Mouse (Mus musculus) embryonic facial prominence, embryonic 13.5 days (tissue): ENCODE data around the gene Rnf224. TPM values are rescaled to one million over a fixed set of nuclear protein-coding genes. Genes with fewer than 3 reads are reported as not detected.

Experiments used
- ATAC-seq: fragments of 200-750 bp; cut with Nextera tagmentation; 2 replicates; pipeline ENCODE4 v1.8.0; 2017; ENCODE audit warnings: low read depth; ENCODE audit not compliant: insufficient number of reproducible peaks, insufficient read depth, low FRiP score, low TSS enrichment
- H3K27ac ChIP-seq: fragments of 300-500 bp; sonication (generic); 2 replicates; pipeline ENCODE4 v1.5.1; 2015; ENCODE audit warnings: moderate library complexity, mild to moderate bottlenecking, inconsistent platforms
- H3K27me3 ChIP-seq: fragments of 300-500 bp; sonication (generic); 2 replicates; pipeline ENCODE4 v1.6.1; 2015; ENCODE audit warnings: mild to moderate bottlenecking, inconsistent platforms
- H3K36me3 ChIP-seq: fragments of 300-500 bp; sonication (generic); 2 replicates; pipeline ENCODE4 v1.6.1; 2015; ENCODE audit warnings: mild to moderate bottlenecking, inconsistent platforms
- H3K4me1 ChIP-seq: fragments of 300-500 bp; sonication (generic); 2 replicates; pipeline ENCODE4 v1.6.1; 2015; ENCODE audit warnings: inconsistent platforms
- H3K4me2 ChIP-seq: fragments of 300-500 bp; sonication (generic); 2 replicates; pipeline ENCODE4 v1.6.1; 2015; ENCODE audit warnings: moderate library complexity, mild to moderate bottlenecking, inconsistent platforms
- H3K4me3 ChIP-seq: fragments of 300-500 bp; sonication (generic); 2 replicates; pipeline ENCODE4 v1.5.1; 2015; ENCODE audit warnings: mild to moderate bottlenecking, inconsistent platforms
- H3K9ac ChIP-seq: fragments of 300-500 bp; sonication (generic); 2 replicates; pipeline ENCODE4 v1.6.1; 2015; ENCODE audit warnings: mild to moderate bottlenecking, inconsistent platforms
- H3K9me3 ChIP-seq: fragments of 300-500 bp; sonication (generic); 2 replicates; pipeline ENCODE4 v1.6.1; 2016; ENCODE audit warnings: inconsistent platforms
- WGBS: fragments of 180-500 bp; shearing (Covaris S2); methylation state at CpG from one replicate; pipeline ENCODE4 v1.1.7; 2015; ENCODE audit warnings: mixed read lengths; 5-methylcytosine and 5-hydroxymethylcytosine counted together
- polyA plus RNA-seq: library from polyadenylated mRNA; unstranded; fragments of >200 nt; fragmentation: Nextera tagmentation; extraction: Ambion mirVana; gene quantifications from 2 replicates; pipeline ENCODE4 v1.2.1, GENCODE M21; 2015

The Rnf224 gene
- polyA plus RNA-seq, 1 experiment from 2014 or later, result not detected

DNA sequence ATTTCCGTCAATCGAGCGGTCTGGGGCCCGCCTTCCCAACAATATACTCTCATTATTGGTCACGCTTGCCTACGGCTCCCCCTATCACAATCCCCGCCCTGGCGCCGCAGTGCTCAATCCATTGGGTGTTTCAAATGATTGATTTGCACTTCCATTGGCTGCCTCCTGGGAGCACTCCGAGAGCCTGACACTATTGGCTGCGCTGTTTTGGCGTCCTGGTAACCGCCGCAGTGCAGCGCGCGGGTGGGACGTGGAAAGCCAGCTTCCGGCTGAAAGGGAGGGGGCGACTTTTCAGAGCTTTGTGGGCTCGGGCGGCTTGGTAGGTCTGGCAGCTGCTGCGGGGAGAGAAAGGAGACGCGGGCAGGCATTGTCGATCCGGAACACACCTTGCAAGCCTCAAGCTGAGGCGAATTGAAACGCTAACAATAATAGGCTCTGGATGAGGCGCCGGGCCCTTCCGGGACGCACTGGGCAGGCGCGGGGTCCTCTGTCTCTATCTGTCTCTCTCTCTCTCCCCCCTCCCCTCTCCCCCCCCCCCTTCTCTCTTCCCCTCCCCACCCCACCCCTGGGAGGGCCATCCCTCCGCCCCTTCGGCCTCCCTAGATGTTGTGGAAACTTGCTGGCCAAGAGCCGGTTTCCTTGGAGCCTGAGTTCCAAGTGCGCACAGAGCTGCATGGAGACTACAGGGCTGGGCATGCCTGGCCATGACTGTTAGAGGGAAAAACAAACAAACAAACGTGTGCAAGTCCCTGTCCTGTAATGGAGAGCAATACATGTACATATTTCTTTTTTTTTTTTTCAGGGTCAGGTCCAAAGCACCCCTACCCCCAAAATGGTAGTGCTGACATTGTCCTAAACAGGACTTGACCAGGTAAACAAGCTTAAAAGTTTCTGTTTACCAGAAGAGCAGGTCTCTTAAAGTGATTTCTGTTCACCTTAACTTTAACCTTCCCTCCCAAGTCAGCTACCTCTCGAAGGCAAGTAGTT lies 11.5 kb downstream of the Rnf224 start:
- Histone ChIP-seq H3K4me1 (peaks cover 25% of the 10 kb centered on the region), H3K9ac (peak overlapping the region; percentile 76), H3K36me3 (peaks cover 9% of the 10 kb centered on the region), H3K9me3 (no peaks in the 10 kb centered on the region), H3K27me3 (no peaks in the 10 kb centered on the region), H3K27ac (peak overlapping the region; percentile 99), H3K4me3 (peak overlapping the region; percentile 88), H3K4me2 (peak overlapping the region; percentile 56)
- WGBS, result 2% methylated on average over 41 of the region's 41 CpGs
- ATAC-seq, result peak; percentile 97

DNA sequence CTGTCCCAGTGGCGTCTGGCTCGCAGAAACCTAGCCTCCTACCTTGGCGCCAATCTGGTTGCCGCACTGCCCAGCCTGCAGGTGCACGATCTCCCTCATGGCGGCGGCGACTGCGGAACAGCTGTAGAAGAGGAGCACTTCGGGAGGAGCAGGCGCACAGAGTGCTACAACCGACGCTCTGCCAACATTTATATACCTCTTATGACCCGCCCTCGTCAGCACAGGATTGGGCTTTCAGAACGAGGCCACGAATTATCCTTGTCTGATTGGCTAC lies 12.2 kb downstream of the Rnf224 start, which contains the start of gene Tubb4b:
Tubb4b (minus strand) TSS at position 211 of the 274 bp plus-strand sequence.
- H3K9ac ChIP-seq, result peak within 1 kb of the TSS; percentile 87
- no peak for ATAC-seq
- H3K27ac ChIP-seq, result peak within 1 kb of the TSS; percentile 99
- H3K36me3 ChIP-seq, result peaks cover 9% of the 10 kb centered on the region
- H3K4me1 ChIP-seq, result peaks cover 25% of the 10 kb centered on the region
- H3K4me3 ChIP-seq, result peak within 1 kb of the TSS; percentile 88
- H3K27me3 ChIP-seq, result no peaks in the 10 kb centered on the region
- under 1% methylated on average over 17 of the region's 17 CpGs for WGBS
- peak within 1 kb of the TSS; percentile 97 for H3K4me2 ChIP-seq
- no peaks in the 10 kb centered on the region for H3K9me3 ChIP-seq

DNA sequence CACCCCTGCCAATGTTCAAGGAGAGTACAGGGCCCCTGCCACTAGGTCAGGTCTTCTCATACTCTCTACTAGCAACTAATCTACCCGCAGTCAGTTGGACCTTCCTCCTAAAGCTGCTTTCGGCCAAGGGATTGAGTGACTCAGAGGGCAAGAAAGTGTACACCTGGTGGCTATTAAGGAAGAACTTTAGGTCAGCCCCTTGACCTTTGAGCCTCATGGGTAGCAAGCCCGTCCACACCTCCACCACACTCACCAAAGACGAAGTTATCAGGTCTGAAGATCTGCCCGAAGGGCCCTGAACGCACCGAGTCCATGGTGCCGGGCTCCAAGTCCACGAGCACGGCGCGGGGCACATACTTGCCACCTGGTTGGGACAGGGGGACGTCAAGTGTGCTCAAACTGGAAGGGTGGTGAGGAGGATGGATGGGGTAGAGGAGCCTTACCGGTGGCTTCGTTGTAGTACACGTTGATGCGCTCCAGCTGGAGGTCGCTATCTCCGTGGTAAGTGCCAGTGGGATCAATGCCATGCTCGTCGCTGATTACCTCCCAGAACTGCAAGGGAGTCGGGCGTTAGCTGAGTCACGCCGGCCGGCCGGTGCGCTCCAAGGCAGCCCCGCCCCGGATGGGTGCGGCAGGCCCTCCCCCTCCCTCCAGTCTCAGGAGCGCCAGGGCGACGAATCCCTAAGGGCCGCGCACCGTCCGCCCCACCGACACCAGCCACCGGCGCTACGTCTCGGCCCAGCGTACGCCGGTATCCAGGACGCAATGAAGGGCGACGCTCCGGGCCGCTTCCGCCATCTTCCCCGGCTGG lies 12.7 kb downstream of the Rnf224 start:
- Histone ChIP-seq H3K9ac (peak overlapping the region; percentile 87), H3K4me1 (peaks cover 24% of the 10 kb centered on the region), H3K36me3 (peaks cover 9% of the 10 kb centered on the region), H3K27me3 (no peaks in the 10 kb centered on the region), H3K4me2 (peak overlapping the region; percentile 97), H3K4me3 (peak overlapping the region; percentile 88), H3K27ac (peak overlapping the region; percentile 91), H3K9me3 (no peaks in the 10 kb centered on the region)
- ATAC-seq, result peak; percentile 5; the same call in 1 of the 2 replicates
- WGBS, result under 1% methylated on average over 46 of the region's 53 CpGs

DNA sequence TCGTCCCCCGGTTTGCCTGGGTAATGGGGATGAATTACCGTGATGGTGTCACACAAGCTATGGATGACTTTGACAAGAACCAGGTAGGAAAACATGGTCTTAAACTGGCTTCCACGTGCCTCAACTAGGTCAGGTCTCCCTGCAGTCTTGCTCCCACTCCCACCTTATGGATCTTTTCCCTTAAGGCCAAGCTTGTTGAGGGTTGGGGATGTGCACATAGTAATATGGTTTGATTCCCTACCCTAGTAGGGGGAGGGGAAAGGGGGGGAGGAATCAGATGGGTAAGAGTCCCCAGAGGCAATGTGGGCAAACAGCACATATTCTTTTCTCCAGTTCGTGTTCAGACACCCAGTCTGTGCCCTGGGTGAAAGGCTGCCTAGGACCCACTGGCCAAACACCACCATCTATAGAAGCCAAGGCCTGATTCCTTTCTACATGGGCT lies 15.2 kb downstream of the Rnf224 start:
- Histone ChIP-seq H3K9me3 (no peaks in the 10 kb centered on the region), H3K4me1 (peaks cover 14% of the 10 kb centered on the region), H3K4me3 (no peak overlapping the region), H3K27ac (no peak overlapping the region), H3K4me2 (no peak overlapping the region), H3K9ac (no peak overlapping the region), H3K36me3 (peaks cover 9% of the 10 kb centered on the region), H3K27me3 (no peaks in the 10 kb centered on the region)
- no peak for ATAC-seq
- 71% methylated on average over 5 of the region's 5 CpGs for WGBS

DNA sequence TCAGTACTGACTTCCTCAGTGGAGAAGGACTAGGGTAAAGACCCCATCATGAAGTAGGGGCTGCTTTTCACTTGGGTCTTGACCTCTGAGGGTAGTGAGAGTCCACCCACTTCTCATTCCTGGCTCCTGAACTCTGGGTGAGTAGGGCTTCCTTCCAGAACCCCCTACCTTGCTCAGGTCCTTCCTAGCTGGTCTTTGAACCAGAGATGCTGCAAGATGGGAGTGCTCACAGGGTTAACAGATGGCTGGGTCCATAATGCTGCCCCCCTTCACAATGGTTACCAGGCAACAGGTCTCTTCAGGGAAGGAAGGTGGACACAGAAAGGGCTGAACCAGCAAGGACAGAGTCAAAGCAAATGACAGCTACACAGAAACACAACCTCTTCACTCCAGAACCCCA lies 18.1 kb downstream of the Rnf224 start, which contains the start of gene Fam166a:
Fam166a (plus strand) TSS at position 301 of the 400 bp plus-strand sequence.
- peaks cover 9% of the 10 kb centered on the region for H3K36me3 ChIP-seq
- no peak within 1 kb of the TSS for H3K4me2 ChIP-seq
- ATAC-seq, result no peak
- no peaks in the 10 kb centered on the region for H3K9me3 ChIP-seq
- no peak within 1 kb of the TSS for H3K9ac ChIP-seq
- H3K4me1 ChIP-seq, result peaks cover 4% of the 10 kb centered on the region
- no peaks in the 10 kb centered on the region; the same call in 1 of the 2 replicates for H3K27me3 ChIP-seq
- no peak within 1 kb of the TSS for H3K27ac ChIP-seq
- H3K4me3 ChIP-seq, result no peak within 1 kb of the TSS

DNA sequence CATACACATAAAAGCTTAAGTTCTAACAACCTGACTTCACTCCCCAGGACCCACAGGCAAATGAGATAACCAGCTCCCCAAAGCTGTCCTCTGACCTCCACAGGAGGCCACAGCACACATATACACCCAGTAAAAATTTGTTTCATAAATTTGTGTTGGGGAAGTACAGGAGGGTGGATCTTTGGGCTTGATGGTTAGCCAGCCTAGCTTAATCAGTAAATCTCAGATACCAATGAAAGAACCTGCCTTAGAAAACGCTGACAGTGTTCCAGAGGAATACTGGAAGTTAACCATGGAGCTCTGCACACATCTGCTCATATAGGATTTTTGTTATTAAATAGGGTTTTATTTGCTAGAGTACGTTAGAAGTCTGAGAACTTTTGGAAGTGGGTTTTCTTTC lies 18.9 kb downstream of the Rnf224 start:
- Histone ChIP-seq H3K4me3 (no peak overlapping the region), H3K4me2 (no peak overlapping the region), H3K9ac (no peak overlapping the region), H3K27me3 (no peaks in the 10 kb centered on the region; the same call in 1 of the 2 replicates), H3K27ac (no peak overlapping the region), H3K36me3 (peaks cover 9% of the 10 kb centered on the region), H3K4me1 (no peaks in the 10 kb centered on the region), H3K9me3 (no peaks in the 10 kb centered on the region)
- 54% methylated on average over 2 of the region's 2 CpGs for WGBS
- ATAC-seq, result no peak

DNA sequence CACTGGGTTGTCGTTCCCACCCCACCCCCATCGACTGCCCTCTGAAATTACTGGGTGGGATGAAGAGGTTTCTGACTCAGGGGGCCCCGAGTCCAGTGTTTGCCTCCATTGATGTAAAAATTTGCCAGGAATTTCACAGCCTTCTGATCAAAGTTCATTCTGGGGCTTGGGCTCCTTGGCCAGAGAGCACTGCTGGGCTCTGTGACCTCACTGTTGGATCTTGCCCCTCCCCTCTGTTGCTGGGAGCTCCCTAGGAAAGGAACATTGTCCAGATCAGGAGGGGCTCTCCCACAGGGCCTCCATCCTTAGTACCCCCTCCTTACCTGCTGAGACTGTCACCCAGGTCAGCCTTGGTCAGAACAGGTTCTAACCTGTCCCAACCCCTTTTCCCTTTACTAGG lies 22.1 kb downstream of the Rnf224 start, which contains the start of gene Stpg3:
Stpg3 (minus strand) TSS at position 194 of the 400 bp plus-strand sequence.
- ATAC-seq, result no peak
- Histone ChIP-seq H3K9me3 (no peaks in the 10 kb centered on the region), H3K4me3 (no peak within 1 kb of the TSS), H3K36me3 (no peaks in the 10 kb centered on the region), H3K9ac (no peak within 1 kb of the TSS), H3K27ac (no peak within 1 kb of the TSS), H3K4me2 (no peak within 1 kb of the TSS), H3K4me1 (peaks cover 14% of the 10 kb centered on the region), H3K27me3 (no peaks in the 10 kb centered on the region; the same call in 1 of the 2 replicates)
- 70% methylated on average over 3 of the region's 3 CpGs for whole genome bisulfite sequencing

DNA sequence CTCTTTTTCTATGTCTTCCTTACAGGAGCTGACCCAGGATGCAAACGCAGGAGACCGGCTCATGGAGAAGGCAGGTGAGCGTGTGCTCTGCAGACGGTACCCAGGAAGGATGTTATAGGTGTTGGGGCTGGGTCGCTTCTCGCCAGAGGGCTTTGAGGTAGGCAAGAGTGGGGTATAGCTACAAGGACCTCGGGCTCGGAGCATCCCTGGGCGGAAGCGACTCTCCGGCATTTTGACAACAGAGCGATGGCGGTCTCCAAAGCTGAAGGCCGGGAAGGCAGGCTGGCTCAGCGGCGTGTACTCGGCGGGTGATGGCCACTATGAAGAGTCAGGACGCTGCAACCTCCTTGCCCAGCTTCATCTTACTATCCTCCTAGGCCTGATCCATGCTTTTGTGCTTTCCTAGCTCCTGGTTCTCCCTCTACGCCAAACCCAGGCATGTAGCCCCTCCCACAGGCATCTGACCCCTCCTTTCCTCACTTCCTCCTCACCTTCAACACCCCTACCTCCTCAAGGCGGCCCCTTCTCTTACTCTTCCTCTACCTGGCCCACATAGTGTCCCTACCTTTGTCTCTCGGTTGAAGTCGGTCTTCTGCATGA lies 23.2 kb downstream of the Rnf224 start:
- no peaks in the 10 kb centered on the region; the same call in 1 of the 2 replicates for H3K27me3 ChIP-seq
- H3K4me2 ChIP-seq, result no peak overlapping the region
- WGBS, result 67% methylated on average over 23 of the region's 23 CpGs
- no peak overlapping the region for H3K4me3 ChIP-seq
- H3K27ac ChIP-seq, result no peak overlapping the region
- H3K4me1 ChIP-seq, result peaks cover 20% of the 10 kb centered on the region
- H3K9me3 ChIP-seq, result no peaks in the 10 kb centered on the region
- no peak for ATAC-seq
- H3K9ac ChIP-seq, result no peak overlapping the region
- H3K36me3 ChIP-seq, result peaks cover 7% of the 10 kb centered on the region

DNA sequence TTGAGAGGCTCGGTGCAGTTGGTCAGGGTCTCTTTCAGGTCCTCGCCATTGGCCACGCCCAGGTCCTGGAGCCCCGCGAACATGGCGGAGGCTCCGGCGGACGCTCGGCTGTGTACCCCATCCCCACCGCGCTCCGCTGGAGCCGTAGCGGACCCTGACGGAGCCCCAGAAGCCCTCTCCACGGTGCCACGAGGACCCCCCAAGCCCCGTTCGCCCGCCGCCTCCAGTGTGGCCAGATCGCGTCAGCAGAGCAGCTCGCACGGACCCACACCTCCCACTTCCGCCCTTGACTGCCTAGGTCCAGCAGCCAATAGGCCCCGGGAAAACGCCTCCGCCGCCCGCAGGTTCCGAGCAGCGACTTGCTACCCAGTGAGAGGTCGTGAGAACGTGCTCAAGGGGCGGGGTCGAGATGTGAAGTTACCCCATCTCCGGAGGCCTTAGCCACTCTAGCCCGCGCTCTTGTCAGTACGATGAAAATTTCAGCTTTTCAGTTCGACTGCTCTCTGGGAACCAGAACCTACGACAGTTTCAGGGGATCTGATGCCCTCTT lies 25.4 kb downstream of the Rnf224 start, which contains the start of gene Nelfb:
Nelfb (minus strand) TSS at position 369 of the 550 bp plus-strand sequence.
- under 1% methylated on average over 40 of the region's 44 CpGs for WGBS
- Histone ChIP-seq H3K4me1 (peaks cover 20% of the 10 kb centered on the region), H3K36me3 (peaks cover 28% of the 10 kb centered on the region), H3K9ac (peak within 1 kb of the TSS; percentile 94), H3K27me3 (no peaks in the 10 kb centered on the region; the same call in 1 of the 2 replicates), H3K27ac (peak within 1 kb of the TSS; percentile 91), H3K9me3 (no peaks in the 10 kb centered on the region), H3K4me2 (peak within 1 kb of the TSS; percentile 83), H3K4me3 (peak within 1 kb of the TSS; percentile 87)
- peak; percentile 86 for ATAC-seq

DNA sequence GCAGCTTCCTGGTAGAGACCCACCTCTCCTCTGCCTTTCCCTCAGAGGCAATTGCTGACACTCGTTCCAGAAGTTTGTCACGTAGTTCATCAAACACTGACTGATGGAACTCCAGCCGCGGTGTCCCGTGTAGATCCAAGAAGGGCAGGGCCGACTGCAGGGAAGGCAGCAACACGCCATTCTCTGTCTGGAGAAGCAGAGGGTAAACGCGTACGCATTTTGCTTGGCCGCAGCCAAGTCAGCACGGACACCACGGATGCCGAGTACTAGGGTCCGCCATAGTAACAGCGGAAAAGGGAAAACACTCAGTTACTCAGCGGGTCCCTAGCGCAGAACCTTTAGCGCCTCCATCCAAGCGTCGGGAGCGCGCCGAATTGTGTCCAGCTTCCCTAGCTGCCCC lies 25.9 kb downstream of the Rnf224 start:
- ATAC-seq, result 0 out of 2 replicates have a peak, but pooled peaks have one; percentile 6
- H3K9me3 ChIP-seq, result no peaks in the 10 kb centered on the region
- H3K4me1 ChIP-seq, result peaks cover 20% of the 10 kb centered on the region

More for the DNA sequence above, 25.9 kb downstream of the Rnf224 start:
- Histone ChIP-seq H3K4me3 (peak overlapping the region; percentile 87), H3K27me3 (no peaks in the 10 kb centered on the region; the same call in 1 of the 2 replicates), H3K36me3 (peaks cover 33% of the 10 kb centered on the region), H3K4me2 (peak overlapping the region; percentile 83), H3K9ac (peak overlapping the region; percentile 94), H3K27ac (peak overlapping the region; percentile 91)
- WGBS, result under 1% methylated on average over 24 of the region's 24 CpGs
